Mouse (Mus musculus) stomach, adult 2 months (tissue): ENCODE results near the gene Aldh3a2. TPM values are rescaled to one million over a fixed set of nuclear protein-coding genes. Genes with fewer than 3 reads are reported as not detected.

Experiments
- polyA plus RNA-seq: library from polyadenylated mRNA; depleted of rRNA; stranded (reverse); fragments of >200 nt; gene quantifications from 2 replicates; pipeline ENCODE4 v1.2.3, GENCODE M21; 2012; rRNA removed

The Aldh3a2 gene
- polyA plus RNA-seq = 97.6 and 98.3 TPM in 2 replicates

DNA sequence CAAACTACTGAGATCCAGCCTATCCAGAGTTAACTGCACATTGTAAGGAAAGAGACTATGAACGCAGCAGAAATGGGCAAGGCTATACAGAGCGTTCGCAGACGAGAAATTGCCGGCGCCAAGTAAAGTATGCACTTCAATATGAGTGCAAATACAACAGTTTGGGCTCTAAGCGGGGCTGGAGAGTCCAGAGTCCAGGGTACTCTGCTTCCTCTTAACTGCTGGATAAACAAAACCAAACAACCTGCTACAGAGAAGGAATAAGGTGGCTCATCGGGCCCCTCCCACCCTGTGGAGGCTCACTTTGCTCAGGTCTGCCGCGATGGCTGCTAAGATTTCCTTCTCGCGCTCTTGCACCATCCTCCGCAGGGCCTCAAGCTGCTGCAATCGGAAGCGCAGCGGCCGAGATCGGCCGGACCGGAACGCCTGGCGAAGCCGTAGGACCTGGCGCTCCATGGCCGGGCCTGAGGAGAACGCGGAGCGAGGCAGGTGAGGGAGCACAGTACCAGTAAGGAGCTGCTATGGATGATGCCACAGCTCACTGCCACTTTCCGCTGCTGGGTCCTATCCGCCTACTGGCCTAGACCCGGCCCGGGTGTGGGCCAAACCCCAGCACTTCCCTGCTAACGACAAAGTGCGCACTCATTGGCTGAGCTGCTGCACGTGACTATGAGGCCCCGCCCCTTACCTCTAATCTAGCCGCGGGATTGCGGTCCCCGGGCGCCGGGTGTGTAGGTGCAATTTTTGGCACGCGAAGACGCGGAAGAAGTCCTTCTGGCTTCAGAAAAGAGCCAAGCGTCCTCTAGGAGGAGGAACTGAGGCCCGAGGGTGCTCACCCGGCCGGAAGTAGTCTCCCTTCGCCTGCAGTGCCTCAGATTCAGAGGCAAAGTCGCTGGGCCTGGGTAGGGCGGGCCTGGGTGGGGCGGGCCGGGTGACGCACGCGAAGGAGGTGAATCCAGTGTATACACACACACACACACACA is at the start of gene Aldh3a2:
Gene Aldh3a2, minus strand, starts transcription at position 914 of the 983 bp plus-strand sequence.

GRCm38 (mm10) chr11:61207487-61208246 is 59.6 kb downstream of the Aldh3a2 start, which contains the start of gene Aldh3a1:
Gene Aldh3a1 (plus strand): TSS chr11:61207537.

DNA sequence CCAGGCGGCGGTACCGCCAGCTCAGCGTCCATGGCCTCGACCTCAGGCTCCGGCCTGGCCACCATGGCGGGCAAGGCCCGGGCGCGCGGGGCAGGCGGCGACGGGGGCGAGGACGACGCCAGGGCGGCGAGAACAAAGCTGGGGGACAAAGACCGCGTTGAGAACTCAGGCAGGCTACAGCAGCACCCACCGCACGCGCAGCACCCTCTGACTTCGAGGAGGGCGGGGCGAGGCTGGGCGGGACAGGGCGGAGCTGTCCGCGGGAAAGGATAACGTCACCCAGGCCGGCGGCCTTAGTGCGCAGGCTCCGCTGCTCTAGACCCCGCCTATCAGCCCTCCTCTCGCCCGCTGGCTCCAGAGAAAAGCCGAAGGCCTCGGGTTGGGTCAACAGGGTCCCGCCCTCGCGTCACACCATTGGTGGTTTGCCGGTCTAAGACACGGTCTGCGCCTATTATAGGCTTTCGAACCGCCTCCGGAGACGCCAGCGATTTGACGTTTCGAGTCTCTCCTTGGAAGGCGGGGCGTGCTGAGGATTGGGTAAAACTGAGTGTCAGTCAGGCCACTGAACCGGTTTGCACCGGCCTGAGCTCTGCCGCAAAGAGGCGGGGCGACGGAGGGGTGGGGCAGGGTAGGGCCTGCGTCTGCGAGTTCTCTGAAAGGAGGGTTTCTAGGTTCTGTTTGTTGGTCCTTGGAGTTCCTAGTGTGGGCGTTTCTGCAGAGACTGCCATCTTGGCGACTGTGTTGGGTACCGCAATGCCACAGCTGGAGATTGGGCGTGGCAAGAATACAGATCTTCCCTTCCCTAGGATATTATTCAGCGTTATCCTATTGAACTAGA is 92.2 kb downstream of the Aldh3a2 start, which contains the start of gene Usp22:
Gene Usp22, minus strand, starts transcription at position 235 of the 838 bp plus-strand sequence.

Other genes starting within 250 kb of the Aldh3a2 start
- 1.6 and 2.2 TPM in 2 replicates for gene Kcnj12, start 244.9 kb downstream of the Aldh3a2 start, polyA plus RNA-seq
- gene Tnfrsf13b, start 140.7 kb downstream of the Aldh3a2 start, polyA plus RNA-seq = 0.80 and 1.8 TPM in 2 replicates
- gene Usp22, start 92.4 kb downstream of the Aldh3a2 start, polyA plus RNA-seq = 15.8 and 17.3 TPM in 2 replicates
- 82.0 and 99.8 TPM in 2 replicates for gene Aldh3a1, start 59.9 kb downstream of the Aldh3a2 start, polyA plus RNA-seq
- gene Slc47a2, start 75.4 kb upstream of the Aldh3a2 start, polyA plus RNA-seq = 0.18 and 0.24 TPM in 2 replicates
- 0.27 and 0.42 TPM in 2 replicates for gene Slc47a1, start 110.9 kb upstream of the Aldh3a2 start, polyA plus RNA-seq
- 0.37 and 0.41 TPM in 2 replicates for gene Rnf112, start 186.7 kb upstream of the Aldh3a2 start, polyA plus RNA-seq
- 126 and 140 TPM in 2 replicates for gene Mfap4, start 218.0 kb upstream of the Aldh3a2 start, polyA plus RNA-seq
- gene Mapk7, start 226.9 kb upstream of the Aldh3a2 start, polyA plus RNA-seq = 13.8 and 18.3 TPM in 2 replicates
- 11.1 and 12.3 TPM in 2 replicates for gene B9d1, start 237.7 kb upstream of the Aldh3a2 start, polyA plus RNA-seq